Mouse (Mus musculus) adrenal gland, postnatal 4 days (tissue): ENCODE measurements around the gene Pop5. TPM values are rescaled to one million over a fixed set of nuclear protein-coding genes. Genes with fewer than 3 reads are reported as not detected.

ENCODE experiments used
- DNase-seq, 2 experiments: peaks; one replicate each; pipeline ENCODE4 v3.0.0; 2021 to 2022; ENCODE audit warnings: low spot score in 2 of 2, mixed read lengths in 2 of 2
- long read RNA-seq, 2 experiments: library from polyadenylated mRNA; stranded (forward); transcript quantifications; one replicate each; pipeline ENCODE4 v2.0.0; 2021
- total RNA-seq, 2 experiments: library from RNA; stranded (reverse); gene quantifications; 2 replicates each; pipeline ENCODE4 v1.2.3; 2021

Pop5 gene
- total RNA-seq: 10 to 100 TPM; 45.9 to 46.8 TPM
- long read RNA-seq, experiment 1, partial matches to known transcripts: 29 of 31 reads
- long read RNA-seq, experiment 1, other reads (novel, unspliced or antisense): 1 of 31 reads
- long read RNA-seq, experiment 2, partial matches to known transcripts: 28 of 36 reads
- long read RNA-seq, experiment 2, other reads (novel, unspliced or antisense): 7 of 36 reads

DNA sequence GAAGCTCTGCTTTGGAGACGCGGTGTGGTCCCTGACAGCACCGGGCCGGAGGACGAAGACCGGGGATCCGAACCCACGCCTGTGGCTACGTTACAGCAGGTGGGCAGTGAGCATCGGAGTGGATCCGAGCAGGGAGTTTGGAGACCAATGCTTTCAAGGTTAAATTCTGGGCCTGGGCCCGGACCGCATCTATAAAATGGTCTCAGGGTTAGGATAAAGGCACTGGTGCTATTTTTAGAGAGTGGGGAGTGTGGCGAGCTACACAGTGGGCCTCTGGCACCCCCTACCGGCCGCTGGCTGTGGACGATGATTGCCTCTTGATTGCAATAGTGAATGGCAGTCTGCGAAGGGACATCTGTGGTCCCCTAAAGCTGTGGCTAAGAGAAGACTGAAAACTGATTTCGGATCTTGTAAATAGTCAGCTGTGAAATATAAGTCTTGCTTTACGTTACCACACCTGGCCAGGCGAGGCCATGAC lies at the start of gene Pop5:
Gene Pop5 (plus strand): TSS at position 51 of the 478 bp plus-strand sequence.
- peak; percentile 68 to 83 for DNase-seq

DNA sequence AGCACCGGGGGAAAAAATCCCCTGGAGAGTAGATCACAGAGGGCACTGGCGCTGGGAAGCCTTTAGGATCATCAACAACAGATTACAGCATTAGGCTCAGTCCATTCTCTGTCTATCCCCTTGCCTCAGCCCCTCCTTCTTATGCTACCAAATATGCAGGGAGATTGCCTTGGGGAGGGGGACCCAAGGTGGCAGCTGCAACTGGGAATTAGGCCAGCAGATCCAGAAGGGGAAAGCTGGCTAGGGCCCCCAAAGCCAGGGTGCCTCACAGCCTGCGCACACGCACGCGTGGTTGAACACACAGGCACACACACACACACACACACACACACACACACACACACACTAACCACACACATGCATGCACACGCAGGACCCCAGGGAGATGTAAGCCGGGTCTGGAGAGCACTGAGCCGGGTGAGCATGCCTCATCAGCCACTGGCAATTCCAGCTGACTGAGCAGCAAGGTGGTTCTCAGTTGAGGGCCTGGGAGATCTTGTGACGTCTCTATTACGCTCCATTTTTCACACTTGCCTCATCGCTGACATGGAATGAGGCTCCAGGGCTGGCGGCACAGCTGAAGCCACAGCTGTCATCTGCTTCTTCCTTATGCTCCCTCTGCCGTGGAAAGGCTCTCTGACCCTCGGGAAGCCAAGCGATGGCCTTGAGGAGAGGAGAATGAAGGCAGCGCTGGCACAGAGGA lies 49.1 kb upstream of the Pop5 start:
- no peak for DNase-seq

DNA sequence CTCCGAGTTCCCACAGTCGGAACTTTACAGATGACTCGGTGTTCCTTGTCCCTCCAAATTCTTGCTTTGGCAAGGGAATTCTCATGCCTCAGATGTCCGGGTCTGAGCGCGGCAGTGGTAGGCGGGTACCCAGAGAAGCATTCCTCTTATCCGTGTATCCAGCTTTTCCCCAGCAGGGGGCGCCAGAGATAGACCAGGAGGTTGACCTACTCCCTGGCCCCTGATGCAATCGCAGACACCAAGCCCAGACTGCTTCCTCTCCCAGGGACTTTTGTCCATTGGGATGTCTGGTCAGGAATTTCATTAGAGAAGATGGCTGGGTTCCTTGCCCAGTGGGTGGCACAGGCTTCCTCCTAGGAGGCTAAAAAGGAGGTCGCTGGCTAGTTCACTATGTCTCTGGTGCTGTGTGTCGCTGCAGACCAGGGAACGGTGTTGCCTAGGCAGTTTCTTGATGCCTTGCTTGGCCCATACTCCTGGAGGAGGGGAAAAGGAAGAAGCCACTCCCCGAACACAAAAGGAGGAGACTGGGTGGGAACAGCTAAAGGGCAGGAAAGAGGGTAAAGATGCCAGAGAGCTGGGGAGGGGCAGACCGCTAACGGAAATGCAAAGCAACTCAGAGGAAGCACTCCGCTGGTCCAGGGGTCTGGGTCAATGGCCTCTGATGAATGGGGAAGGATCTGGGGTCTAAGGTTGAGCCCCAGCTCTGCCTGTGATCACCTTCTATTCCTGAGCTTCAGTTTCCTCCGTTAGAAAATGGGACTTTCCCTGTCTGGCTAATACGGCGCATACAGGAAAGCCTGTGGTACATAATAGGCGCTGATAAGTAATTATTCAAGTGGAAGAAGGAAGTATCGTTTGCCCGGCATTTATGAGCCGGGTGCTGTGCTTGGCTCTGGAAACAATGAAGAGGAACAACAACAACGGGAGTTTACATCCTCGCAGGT lies 48.2 kb upstream of the Pop5 start:
- peak; percentile 87 to 90 for DNase-seq

DNA sequence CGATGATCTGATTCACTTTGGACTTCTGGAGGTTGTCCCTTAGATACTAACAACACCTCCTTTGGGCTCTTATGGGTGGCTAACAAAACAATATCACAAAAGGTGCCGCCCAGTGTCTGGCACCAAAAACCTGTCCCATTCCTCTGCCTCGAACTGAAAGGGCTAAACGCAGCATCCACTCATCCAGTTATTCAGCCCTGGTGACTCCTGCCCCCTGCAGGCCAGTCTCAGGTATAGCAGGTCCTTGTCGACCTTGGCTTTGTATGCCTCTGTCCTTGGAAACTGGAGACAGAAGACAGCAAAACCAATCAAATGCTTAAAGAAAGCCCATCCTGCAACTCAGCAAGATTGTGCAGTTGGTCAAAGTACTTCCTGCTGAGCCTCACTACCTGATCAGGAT lies 46.8 kb upstream of the Pop5 start:
- DNase-seq: no peak

DNA sequence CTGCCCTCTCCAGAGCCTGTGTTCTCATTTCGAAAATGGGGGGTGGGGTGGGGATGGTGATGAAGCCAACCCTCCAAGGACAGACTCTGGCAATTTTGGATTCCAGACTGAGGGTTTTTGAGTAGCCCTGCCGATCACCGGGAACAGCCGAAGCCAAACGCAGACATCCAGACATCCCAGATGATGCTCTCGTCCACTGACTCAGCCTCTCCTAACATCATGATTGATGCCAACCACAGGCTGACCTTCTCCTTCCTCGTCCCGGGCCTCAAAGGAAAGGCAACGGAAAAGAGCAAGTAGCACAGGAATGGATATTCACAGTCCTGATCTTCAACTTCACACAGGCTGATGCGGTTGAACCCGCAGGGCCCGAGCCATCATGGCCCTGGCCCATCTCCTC lies 45.6 kb upstream of the Pop5 start:
- no peak for DNase-seq

DNA sequence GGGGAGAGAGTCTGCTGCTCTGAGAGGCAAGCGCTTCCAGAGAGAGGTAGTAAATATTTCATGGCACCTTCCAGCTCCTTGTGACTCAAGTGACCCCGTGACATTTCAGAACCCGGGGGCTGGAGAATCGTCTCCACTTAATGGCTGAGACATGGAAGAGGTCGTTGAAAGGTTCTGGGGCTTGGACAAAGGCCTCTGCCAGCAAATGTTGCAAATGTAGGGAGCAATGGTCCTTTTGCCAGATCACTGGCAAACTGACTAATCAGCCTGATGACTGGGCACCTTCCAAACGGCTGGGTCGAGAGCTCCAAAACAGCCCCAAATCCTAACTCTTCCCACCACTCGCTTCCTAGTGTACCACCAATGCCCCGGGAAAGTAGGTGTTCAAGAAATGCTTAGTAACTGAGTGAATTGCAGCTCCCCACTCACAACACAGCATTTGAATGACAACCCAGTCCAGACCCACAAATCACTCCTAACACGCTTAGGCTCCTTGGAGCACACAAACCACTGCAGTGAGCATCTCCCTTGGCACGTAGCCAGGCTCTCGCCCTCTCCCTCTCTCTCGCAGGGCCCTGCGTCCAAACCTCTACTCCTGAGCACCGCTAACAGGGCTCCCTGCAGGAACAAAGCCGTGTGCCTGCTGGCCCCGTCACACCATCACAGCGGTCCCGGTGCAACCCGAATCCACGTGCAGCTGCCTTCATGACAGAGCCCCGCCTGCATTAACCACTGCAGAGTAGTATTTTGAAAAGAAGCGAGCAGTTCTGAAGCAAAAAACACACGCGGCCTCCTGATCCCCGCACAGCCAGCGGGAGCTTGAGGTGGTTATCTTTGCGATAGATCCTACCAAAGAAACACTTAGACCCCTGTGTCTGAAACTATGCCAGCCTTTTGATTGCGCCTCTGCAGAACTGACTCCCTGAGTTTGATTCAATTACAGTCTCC lies 43.5 kb upstream of the Pop5 start:
- DNase-seq: no peak

DNA sequence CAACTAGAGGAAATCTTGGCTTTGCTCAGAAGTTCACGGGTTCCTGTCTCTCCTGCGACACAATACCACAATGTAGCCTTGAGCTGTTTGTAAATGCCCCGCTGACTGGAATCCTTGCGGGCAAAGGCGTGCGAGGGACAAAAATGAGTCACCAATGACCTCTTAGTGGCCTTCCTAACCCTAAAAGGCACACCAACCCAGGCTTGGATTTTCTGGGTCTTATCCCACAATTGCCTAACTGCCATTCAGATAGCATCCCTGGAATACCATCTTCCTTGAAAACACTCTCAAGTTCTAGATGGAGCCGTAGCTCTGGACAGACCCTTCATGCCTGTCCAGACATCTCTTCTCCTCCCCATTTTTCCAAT lies 42.8 kb upstream of the Pop5 start:
- DNase-seq: no peak

DNA sequence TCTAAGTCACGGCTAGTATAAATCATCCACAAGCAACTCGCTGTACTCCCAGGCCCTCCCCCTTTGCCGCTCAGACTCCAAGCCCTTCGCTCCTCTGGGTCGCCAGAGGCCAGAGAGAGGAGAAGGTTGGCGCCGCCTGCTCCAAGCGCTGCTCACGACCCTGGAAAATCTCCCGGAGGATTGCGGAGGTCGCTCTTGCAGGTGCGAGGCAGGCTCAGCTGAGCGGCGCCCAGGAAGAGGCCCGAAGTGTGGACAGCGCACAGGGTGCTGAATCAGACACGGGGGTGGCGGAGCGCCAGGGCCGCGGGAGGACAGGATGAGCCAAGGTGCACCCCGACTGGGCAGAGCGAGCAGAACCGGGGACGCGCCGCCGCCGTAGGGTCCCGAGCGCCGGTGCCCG lies 42.4 kb upstream of the Pop5 start:
- DNase-seq: peak; percentile 46 to 64

DNA sequence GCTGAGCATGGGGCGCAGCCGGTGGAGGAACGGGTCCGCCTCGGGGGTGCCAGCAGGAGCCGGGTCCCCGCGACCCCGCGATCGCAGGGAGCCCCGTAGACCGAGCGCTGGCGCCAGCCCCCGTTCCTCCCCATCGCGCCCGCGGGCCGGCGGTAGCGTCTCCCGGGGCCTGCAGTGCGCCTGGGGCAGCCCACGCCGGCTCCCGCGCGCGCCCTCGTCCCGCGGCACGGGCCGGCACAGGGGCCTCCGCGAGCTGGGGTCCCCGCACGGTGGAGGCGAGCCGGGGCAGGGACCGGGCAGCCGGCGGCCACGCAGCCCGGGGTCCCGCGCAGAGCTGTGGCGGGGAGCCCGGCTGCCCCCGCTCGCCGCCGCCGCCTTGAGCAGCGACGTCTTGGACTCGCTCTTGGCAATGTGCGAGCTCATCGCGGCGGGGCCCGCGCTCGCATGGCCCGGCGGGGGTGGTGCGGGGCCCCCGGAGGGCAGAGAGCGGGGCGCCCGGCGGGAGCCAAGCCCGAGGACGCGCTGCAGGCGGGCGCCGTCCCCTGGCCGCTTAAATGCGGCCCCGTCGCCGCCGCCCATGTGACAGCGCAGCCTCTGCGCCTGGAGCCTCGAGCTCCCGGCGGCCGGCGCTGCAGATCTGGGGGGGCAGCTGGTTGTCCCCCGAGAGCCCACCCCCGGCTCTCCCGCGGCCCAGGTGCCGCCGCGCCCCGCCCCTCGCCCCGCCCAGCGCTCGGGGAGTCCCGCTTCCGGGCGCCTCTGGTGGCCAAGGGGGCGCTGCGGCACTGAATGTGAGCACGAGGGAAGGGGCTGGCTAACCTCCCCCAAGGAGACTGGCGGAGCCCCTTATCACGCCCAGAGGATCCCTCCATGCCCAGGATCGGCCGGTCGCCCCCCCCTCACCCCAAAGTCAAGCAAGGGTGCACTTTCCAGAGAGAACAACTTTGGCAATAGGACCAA lies 41.7 kb upstream of the Pop5 start, which contains the start of gene Cabp1:
Gene Cabp1 (minus strand): TSS at position 713 of the 957 bp plus-strand sequence.
- DNase-seq: no peak

DNA sequence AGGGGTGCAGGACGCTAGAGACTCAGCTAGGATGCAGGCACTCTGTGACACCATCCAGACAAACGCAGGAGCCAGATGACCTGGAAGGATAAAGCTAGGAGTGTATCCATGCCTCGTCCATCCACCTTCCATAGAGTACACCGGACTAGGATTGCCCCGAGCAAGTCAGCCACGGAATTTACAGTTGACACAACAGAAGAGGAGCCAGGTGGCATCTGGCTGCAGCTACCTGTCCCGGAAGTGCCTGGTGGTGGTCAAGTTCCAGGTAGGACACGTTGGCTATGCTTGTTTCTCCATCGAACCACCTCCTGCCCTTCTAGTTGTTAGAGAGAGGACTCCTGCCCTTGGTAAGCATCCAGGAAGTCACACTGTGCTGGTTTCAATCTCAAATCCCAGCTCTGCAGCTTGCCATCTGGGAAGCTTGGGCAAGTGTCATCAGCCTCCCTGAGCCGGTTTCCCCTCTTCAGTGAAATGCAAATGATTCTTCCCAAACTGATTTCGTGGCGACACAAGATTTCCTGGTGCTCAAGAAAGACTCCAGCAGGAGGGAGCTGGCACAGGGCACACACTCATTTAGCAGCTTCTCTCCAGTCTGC lies 40.9 kb upstream of the Pop5 start:
- DNase-seq: no peak

DNA sequence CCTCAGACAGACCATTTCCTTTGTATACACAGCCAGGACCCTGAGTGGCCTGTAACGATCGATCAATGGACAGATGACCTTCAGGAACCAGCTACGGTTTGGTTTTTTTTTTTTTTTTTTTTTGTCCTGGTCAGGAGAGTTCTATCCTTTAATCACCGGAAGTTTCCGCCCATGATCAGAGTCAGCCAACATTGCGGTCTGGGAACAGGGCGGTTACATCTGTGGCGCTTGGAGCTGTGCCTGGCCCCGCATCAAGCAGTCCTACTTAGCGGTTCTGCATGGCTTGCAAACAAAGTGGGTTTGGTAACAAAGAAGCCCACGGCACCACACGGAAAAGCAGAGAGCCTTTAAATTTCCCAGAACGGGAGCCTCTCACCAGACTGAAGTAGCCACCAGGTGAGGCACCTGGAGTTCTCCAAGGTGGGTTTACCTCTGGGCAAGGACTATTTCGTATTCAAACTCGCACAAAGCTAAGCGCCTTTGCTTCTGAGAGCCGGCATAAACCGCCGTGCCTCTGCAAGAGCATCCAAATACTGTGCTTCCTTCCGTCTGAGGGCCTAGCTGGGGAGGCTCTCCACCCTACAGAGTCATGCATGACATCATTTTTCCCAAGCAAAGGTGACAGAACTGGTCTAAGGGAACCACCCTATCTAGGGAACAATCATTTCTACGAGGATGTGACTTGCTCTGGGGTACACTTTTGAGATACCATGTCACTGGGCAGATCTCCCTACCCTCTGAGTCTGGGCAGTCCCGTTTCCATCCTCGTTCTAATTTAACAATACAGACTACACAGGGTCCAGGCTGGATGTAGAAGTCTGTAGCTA lies 31.7 kb upstream of the Pop5 start:
- DNase-seq: no peak

DNA sequence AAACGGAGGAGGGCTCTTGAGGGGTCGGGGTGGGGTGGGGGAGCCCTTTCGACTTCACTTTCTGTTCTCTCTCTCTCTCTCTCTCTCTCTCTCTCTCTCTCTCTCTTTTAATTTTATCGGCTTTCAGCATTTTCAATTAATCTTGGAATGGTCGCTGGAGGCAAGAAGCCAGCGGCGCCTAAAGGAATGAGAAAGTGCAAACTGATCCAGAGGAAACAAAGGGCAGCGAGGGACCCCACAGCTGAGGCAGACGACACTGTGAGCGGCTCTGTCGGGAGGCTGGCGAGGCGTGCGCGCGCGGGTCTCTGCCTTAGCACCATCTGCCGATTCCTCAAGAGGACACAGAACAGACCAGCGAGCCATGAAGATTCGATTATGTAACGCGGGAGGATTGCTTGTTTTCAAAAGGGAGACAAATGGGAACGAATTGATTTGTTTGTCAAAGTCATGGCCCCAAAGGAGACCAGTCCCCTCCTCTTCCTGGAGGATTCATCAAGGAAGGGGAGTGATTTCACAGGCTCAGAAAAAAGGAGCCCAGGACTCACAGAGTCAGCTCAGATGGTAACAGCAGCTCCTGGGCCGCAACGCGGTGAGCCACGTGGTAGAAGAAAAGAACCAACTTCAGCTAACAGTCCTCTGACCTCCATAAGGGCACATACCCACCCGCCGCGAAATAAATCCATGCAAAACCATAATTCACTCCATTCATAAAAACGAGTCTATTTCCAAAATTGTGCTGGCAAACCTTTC lies 30.9 kb upstream of the Pop5 start:
- no peak for DNase-seq

DNA sequence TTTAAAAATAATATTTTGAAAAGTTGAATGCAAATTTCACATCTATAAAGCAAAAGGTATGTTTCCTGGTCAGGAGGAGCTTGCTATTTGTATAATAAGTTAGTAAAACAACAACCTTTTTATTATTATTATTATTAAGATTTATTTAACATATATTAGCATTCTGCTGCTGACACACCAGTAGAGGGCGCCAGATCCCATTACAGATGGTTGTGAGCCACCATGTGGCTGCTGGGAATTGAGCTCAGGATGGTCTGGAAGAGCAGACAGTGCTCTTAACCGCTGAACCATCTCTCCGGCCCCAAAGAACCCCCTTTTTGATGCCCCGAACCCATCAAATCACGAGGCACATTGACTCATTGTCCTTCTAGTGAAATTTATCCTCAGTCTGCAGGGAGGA lies 28.4 kb upstream of the Pop5 start:
- DNase-seq: no peak

DNA sequence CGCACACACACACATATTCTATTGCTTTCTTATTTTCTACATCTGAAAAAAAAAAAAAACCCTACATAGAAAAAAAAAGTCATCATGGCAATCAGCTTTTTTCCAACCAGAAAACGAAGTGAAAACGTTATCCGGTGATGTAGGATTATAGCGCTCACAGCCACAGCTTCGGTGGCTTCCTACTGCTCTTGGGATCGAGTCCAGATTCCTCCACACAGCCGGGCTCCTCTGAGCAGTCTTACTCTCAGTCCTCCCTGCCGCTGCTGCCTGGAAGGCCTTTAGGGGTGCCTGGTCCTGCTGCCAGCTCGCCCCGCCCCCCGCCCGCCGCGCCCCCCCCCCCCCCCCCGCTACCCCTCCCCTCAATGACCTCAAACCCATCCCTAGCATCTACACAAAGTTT lies 27.7 kb upstream of the Pop5 start:
- DNase-seq: no peak

DNA sequence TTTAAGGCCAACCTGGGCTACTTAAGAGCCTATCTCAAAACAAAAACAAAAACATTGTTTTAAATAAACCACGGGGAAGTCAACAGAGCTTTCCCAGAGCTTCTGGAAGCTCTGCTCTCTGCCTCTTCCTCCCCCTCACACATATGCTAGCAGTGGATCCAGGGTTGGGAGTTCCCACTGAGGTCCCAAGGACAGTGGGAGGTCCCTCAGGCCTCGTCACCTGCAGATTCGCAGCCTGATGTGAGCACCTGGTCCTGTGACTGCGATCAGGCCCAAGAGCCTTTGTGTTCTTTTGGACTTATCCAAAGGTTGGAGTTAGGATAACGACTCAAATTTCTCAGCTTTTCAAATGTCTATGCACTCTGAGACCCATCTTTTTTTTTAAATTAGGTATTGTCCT lies 27.0 kb upstream of the Pop5 start:
- no peak for DNase-seq

DNA sequence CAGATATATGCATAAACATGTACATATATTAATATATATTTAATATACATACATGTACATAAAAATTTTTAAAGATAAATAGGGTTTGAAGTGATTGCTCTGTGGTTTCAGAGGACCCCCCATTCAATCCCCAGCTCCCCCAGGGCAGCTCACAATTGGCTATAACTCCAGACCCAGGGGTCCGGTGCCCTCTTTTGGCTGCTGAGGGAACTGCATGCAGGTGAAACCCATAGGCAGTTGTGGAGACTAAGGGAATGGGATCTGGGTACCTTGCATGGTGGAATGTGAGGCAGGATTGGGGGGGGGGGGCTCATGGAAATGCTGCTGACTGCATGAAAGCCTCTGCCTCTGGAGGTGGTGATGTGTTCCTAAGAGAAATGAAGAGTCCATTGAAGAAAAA lies 25.3 kb upstream of the Pop5 start:
- DNase-seq: no peak

DNA sequence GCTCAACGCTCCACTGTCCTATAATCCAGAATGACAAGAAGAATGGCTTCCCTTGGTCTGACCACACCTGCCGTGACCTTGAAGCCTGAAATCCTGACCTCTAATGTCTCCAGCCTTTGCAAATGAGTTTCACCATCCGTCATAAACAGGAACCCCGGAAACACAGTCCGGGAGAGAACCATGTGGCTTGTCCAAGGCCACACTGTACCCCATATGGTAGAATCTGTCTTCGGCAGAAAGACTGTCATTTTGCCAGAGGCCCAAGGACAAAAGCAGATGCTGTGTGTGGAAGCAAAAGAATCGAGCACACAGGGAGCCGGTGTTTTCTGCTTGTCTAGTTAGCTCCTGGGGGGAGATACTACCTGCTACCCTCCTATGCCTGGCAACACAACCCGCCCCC lies 23.2 kb upstream of the Pop5 start:
- DNase-seq: no peak

DNA sequence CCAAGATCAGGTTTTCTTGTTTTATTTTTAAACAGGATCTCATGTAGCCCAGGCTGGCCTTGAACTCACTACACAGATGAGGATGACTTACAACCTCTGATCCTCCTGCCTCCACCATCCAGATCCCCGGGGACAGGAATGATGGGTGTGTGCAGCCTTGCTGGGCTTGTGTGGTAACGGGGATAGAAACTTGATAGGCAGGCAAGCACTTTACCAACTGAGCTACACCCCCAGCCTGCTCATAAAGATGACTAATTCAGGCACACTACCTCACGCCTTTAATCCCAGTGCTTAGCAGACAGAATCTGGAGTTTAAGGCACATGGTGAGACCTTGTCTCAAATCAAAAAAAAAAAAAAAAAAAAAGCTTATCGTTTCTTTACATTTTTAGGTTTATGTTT lies 22.8 kb upstream of the Pop5 start:
- no peak for DNase-seq
